9 mouse cellular contexts compared by ENCODE assay signal in genomic region chr15:82983416-82984026, GRCm38 (mm10). TPM values are rescaled to one million over a fixed set of nuclear protein-coding genes. Genes with fewer than 3 reads are reported as not detected.
DNase-seq lines count a peak whose midpoint lies in the region; ATAC-seq and TF ChIP-seq lines count a peak whose summit lies in the region.
"Had no signal": no experiment of that assay in that cellular context is flagged by ENCODE, and none has a peak within 500 bp of the region (broad histone marks: within the 10 kb centered on the region; RNA-seq: fewer than 3 reads in every experiment).

No protein-coding gene starts in this region.

- peaks cover 58% of the 10 kb centered on the region for H3K4me1 ChIP-seq in embryonic facial prominence, embryonic 14.5 days (ENCODE audit: control insufficient read depth, insufficient read depth, low read length)
- H3K4me1 ChIP-seq in hindbrain, embryonic 10.5 days (replicated peaks), result peaks cover 67% of the 10 kb centered on the region
- H3K4me1 ChIP-seq in stomach, embryonic 14.5 days (ENCODE audit: control insufficient read depth, insufficient read depth, low read length), result peaks cover 42% of the 10 kb centered on the region

- TF ChIP-seq CTCF in layer of hippocampus, adult 2 months (conservative IDR thresholded peaks at IDR 0.05), result no peak

- peak; percentile 47 for ATAC-seq in embryonic facial prominence, embryonic 14.5 days (ENCODE audit: low read depth)
- no peak for ATAC-seq in stomach, embryonic 14.5 days (ENCODE audit: insufficient number of reproducible peaks, insufficient read depth, low FRiP score, low read depth)

- DNase-seq in layer of hippocampus, adult 2 months (ENCODE audit: low spot score in 2 of 2), result peak in 1 of 2 experiments; percentile 52
- DNase-seq in layer of hippocampus, adult 9-10 months (ENCODE audit: low spot score), result no peak
- peak; percentile 93 for DNase-seq in embryonic facial prominence, embryonic 14.5 days (ENCODE audit: low spot score)
- peak; percentile 62 for DNase-seq in hindbrain, embryonic 10.5 days (ENCODE audit: low spot score)
- DNase-seq in layer of hippocampus, postnatal 10 days (ENCODE audit: low spot score in 2 of 2), result peak; percentile 66 to 73
- DNase-seq in frontal cortex, postnatal 36 days (ENCODE audit: low spot score in 2 of 2), result no peak
- DNase-seq in thymus, postnatal 4 days, result no peak

- 5% methylated on average over 9 of the region's 9 CpGs for WGBS in embryonic facial prominence, embryonic 14.5 days
- WGBS in hindbrain, embryonic 10.5 days, result 2% methylated on average over 9 of the region's 9 CpGs
- WGBS in stomach, embryonic 14.5 days, result 16% methylated on average over 9 of the region's 9 CpGs

- no peaks in the 10 kb centered on the region for H3K36me3 ChIP-seq in embryonic facial prominence, embryonic 14.5 days (ENCODE audit: control insufficient read depth, insufficient read depth, low read length)
- H3K36me3 ChIP-seq in hindbrain, embryonic 10.5 days, result no peaks in the 10 kb centered on the region
- no peaks in the 10 kb centered on the region for H3K36me3 ChIP-seq in stomach, embryonic 14.5 days (ENCODE audit: control insufficient read depth, insufficient read depth, low read length)

- H3K9me3 ChIP-seq in embryonic facial prominence, embryonic 14.5 days (ENCODE audit: control insufficient read depth, low read length), result no peaks in the 10 kb centered on the region
- H3K9me3 ChIP-seq in hindbrain, embryonic 10.5 days, result no peaks in the 10 kb centered on the region
- H3K9me3 ChIP-seq in stomach, embryonic 14.5 days (ENCODE audit: control insufficient read depth, low read depth, low read length), result no peaks in the 10 kb centered on the region

- peak overlapping the region; percentile 53 for H3K4me3 ChIP-seq in layer of hippocampus, adult 2 months
- peak overlapping the region; percentile 7; the same call in 1 of the 2 replicates for H3K4me3 ChIP-seq in embryonic facial prominence, embryonic 14.5 days (ENCODE audit: low read depth, low read length)
- peak overlapping the region; percentile 35 for H3K4me3 ChIP-seq in hindbrain, embryonic 10.5 days
- H3K4me3 ChIP-seq in stomach, embryonic 14.5 days (ENCODE audit: low read depth, low read length), result no peak overlapping the region

- H3K4me2 ChIP-seq in embryonic facial prominence, embryonic 14.5 days (ENCODE audit: low read depth, low read length), result peak overlapping the region; percentile 49
- peak overlapping the region; percentile 32 for H3K4me2 ChIP-seq in stomach, embryonic 14.5 days (replicated peaks; ENCODE audit: low read depth, low read length)

- H3K9ac ChIP-seq in embryonic facial prominence, embryonic 14.5 days (ENCODE audit: low read depth, low read length), result 0 out of 2 replicates have a peak overlapping the region, but pooled peaks have one; percentile 45
- no peak overlapping the region for H3K9ac ChIP-seq in stomach, embryonic 14.5 days (replicated peaks; ENCODE audit: low read depth, low read length)

- H3K27ac ChIP-seq in layer of hippocampus, adult 2 months, result peak overlapping the region; percentile 80
- peak overlapping the region; percentile 82 for H3K27ac ChIP-seq in embryonic facial prominence, embryonic 14.5 days (replicated peaks; ENCODE audit: low read depth, low read length)
- peak overlapping the region; percentile 83 for H3K27ac ChIP-seq in hindbrain, embryonic 10.5 days
- peak overlapping the region; percentile 40 for H3K27ac ChIP-seq in stomach, embryonic 14.5 days (ENCODE audit: low read length)
- H3K27ac ChIP-seq: macrophage had no signal

- peaks cover 8% of the 10 kb centered on the region for H3K27me3 ChIP-seq in embryonic facial prominence, embryonic 14.5 days (replicated peaks; ENCODE audit: control insufficient read depth, insufficient read depth, low read length)
- peaks cover 94% of the 10 kb centered on the region for H3K27me3 ChIP-seq in hindbrain, embryonic 10.5 days (ENCODE audit: insufficient read depth, poor library complexity, severe bottlenecking)
- H3K27me3 ChIP-seq in stomach, embryonic 14.5 days (ENCODE audit: control insufficient read depth, insufficient read depth, low read length), result 0 out of 2 replicates have a peak, but pooled peaks cover 5% of the 10 kb centered on the region

RNA-seq across cellular contexts. Expression of gene Tcf20, which starts 4.2 kb away (rescaled TPM):
- 100 to 1,000 TPM; 219 to 230 TPM for total RNA-seq in layer of hippocampus, adult 2 months (2021)
- 11.3 and 12.3 TPM in 2 replicates for polyA plus RNA-seq in embryonic facial prominence, embryonic 14.5 days (2014; fragmentation: Nextera tagmentation; extraction: Ambion mirVana)
- 6.7 and 6.9 TPM in 2 replicates for polyA plus RNA-seq in hindbrain, embryonic 10.5 days (2016; fragmentation: Nextera tagmentation; extraction: Ambion mirVana)
- 100 to 1,000 TPM; 139 to 153 TPM for total RNA-seq in layer of hippocampus, postnatal 10 days (2021)
- polyA plus RNA-seq in stomach, embryonic 14.5 days (2014; fragmentation: Nextera tagmentation; extraction: Ambion mirVana), result 15.0 and 15.5 TPM in 2 replicates

RNA-seq across cellular contexts. Expression of gene Nfam1, which starts 49.6 kb away (rescaled TPM):
- 1 to 10 TPM; 1.9 to 2.8 TPM for total RNA-seq in layer of hippocampus, adult 2 months (2021)
- polyA plus RNA-seq in embryonic facial prominence, embryonic 14.5 days (2014; fragmentation: Nextera tagmentation; extraction: Ambion mirVana), result 4.7 and 6.0 TPM in 2 replicates
- 2.8 and 3.6 TPM in 2 replicates for polyA plus RNA-seq in hindbrain, embryonic 10.5 days (2016; fragmentation: Nextera tagmentation; extraction: Ambion mirVana)
- total RNA-seq in layer of hippocampus, postnatal 10 days (2021), result 1 to 10 TPM; 1.6 to 2.4 TPM
- polyA plus RNA-seq in stomach, embryonic 14.5 days (2014; fragmentation: Nextera tagmentation; extraction: Ambion mirVana), result 2.5 and 2.8 TPM in 2 replicates

Comparison
In these comparisons a context has a peak if more than half of its experiments do, and no peak if none do; other contexts are left out.
1. DNase-seq: peak in embryonic facial prominence, embryonic 14.5 days (single experiment), hindbrain, embryonic 10.5 days (single experiment) and layer of hippocampus, postnatal 10 days (2 of 2); none in layer of hippocampus, adult 9-10 months (single experiment), frontal cortex, postnatal 36 days (0 of 2) and thymus, postnatal 4 days (single experiment).
2. Peak in every context shown above with its lines, with median percentiles within 50 percentile points of each other: H3K27ac ChIP-seq.